8 mouse cellular contexts compared by ENCODE assay signal in genomic region chr12:103425729-103426470, GRCm38 (mm10). TPM values are rescaled to one million over a fixed set of nuclear protein-coding genes. Genes with fewer than 3 reads are reported as not detected.
A peak's percentile ranks its signal among the peaks of the same experiment; 100 is the strongest.
DNase-seq lines count a peak whose midpoint lies in the region; ATAC-seq and TF ChIP-seq lines count a peak whose summit lies in the region.

Ddx24 (minus strand) TSS chr12:103425830.

- peak; percentile 97 for DNase-seq in c-Kit-positive CD71-positive TER-119-positive erythroid progenitor cells, embryonic 14.5 days (ENCODE audit: low spot score)
- peak; percentile 99 for DNase-seq in heart, postnatal 0 days (ENCODE audit: low spot score)
- peak; percentile 98 for DNase-seq in kidney, postnatal 4 days

- H3K4me2 ChIP-seq in forebrain, embryonic 12.5 days = peak within 1 kb of the TSS; percentile 92
- H3K4me2 ChIP-seq in heart, postnatal 0 days (ENCODE audit: low read depth, low read length) = peak within 1 kb of the TSS; percentile 89
- H3K4me2 ChIP-seq in liver, embryonic 16.5 days (ENCODE audit: low read depth, low read length) = peak within 1 kb of the TSS; percentile 95
- peak within 1 kb of the TSS; percentile 97 for H3K4me2 ChIP-seq in neural tube, embryonic 13.5 days

- H3K9me3 ChIP-seq in E14TG2a.4 (ENCODE audit: low read length) = no peaks in the 10 kb centered on the region
- no peaks in the 10 kb centered on the region for H3K9me3 ChIP-seq in forebrain, embryonic 12.5 days
- H3K9me3 ChIP-seq in heart, postnatal 0 days (replicated peaks; ENCODE audit: control insufficient read depth, low read length) = no peaks in the 10 kb centered on the region
- H3K9me3 ChIP-seq in liver, embryonic 16.5 days (replicated peaks; ENCODE audit: control insufficient read depth, low read length) = peaks cover 2% of the 10 kb centered on the region; the same call in 1 of the 2 replicates
- H3K9me3 ChIP-seq in neural tube, embryonic 13.5 days = no peaks in the 10 kb centered on the region

- H3K27ac ChIP-seq in forebrain, embryonic 12.5 days = 0 out of 2 replicates have a peak within 1 kb of the TSS, but pooled peaks have one; percentile 48
- H3K27ac ChIP-seq in heart, postnatal 0 days (ENCODE audit: low read depth) = peak within 1 kb of the TSS; percentile 60
- H3K27ac ChIP-seq in liver, embryonic 16.5 days (ENCODE audit: low read length) = peak within 1 kb of the TSS; percentile 51
- peak within 1 kb of the TSS; percentile 62 for H3K27ac ChIP-seq in neural tube, embryonic 13.5 days (replicated peaks)
- H3K27ac ChIP-seq in testis, adult 2 months (ENCODE audit: control insufficient read depth, insufficient read depth, low read depth, low read length) = peak within 1 kb of the TSS; percentile 91

- TF ChIP-seq POLR2A in testis, adult 2 months (IDR thresholded peaks at IDR 0.05; ENCODE audit: control insufficient read depth, low read depth, low read length) = peak; percentile 93

- peak; percentile 100 for ATAC-seq in forebrain, embryonic 12.5 days (ENCODE audit: low FRiP score)
- ATAC-seq in heart, postnatal 0 days (ENCODE audit: insufficient read depth, low read depth) = peak; percentile 100
- peak; percentile 100 for ATAC-seq in liver, embryonic 16.5 days (ENCODE audit: low read depth)
- ATAC-seq in neural tube, embryonic 13.5 days (ENCODE audit: low read depth) = peak; percentile 100

- WGBS in forebrain, embryonic 12.5 days = 1% methylated on average over 33 of the region's 33 CpGs
- 1% methylated on average over 33 of the region's 33 CpGs for WGBS in heart, postnatal 0 days
- 1% methylated on average over 33 of the region's 33 CpGs for WGBS in liver, embryonic 16.5 days (ENCODE audit: insufficient replicate concordance)
- WGBS in neural tube, embryonic 13.5 days = 1% methylated on average over 33 of the region's 33 CpGs

- H3K9ac ChIP-seq in forebrain, embryonic 12.5 days = peak within 1 kb of the TSS; percentile 85
- H3K9ac ChIP-seq in heart, postnatal 0 days (replicated peaks; ENCODE audit: low read depth, low read length) = peak within 1 kb of the TSS; percentile 94
- peak within 1 kb of the TSS; percentile 91 for H3K9ac ChIP-seq in liver, embryonic 16.5 days (ENCODE audit: low read depth, low read length)
- peak within 1 kb of the TSS; percentile 95 for H3K9ac ChIP-seq in neural tube, embryonic 13.5 days

- peak within 1 kb of the TSS; percentile 96 for H3K4me3 ChIP-seq in E14TG2a.4 (replicated peaks; ENCODE audit: low read length)
- H3K4me3 ChIP-seq in forebrain, embryonic 12.5 days (replicated peaks) = peak within 1 kb of the TSS; percentile 92
- peak within 1 kb of the TSS; percentile 92 for H3K4me3 ChIP-seq in heart, postnatal 0 days (ENCODE audit: low read depth, low read length)
- H3K4me3 ChIP-seq in liver, embryonic 16.5 days (ENCODE audit: low read depth, low read length) = peak within 1 kb of the TSS; percentile 98
- peak within 1 kb of the TSS; percentile 96 for H3K4me3 ChIP-seq in neural tube, embryonic 13.5 days
- H3K4me3 ChIP-seq in testis, adult 2 months (ENCODE audit: control insufficient read depth, low read depth, low read length) = peak within 1 kb of the TSS; percentile 97

- peaks cover 34% of the 10 kb centered on the region for H3K36me3 ChIP-seq in E14TG2a.4 (ENCODE audit: insufficient read depth, low read length)
- peaks cover 14% of the 10 kb centered on the region for H3K36me3 ChIP-seq in forebrain, embryonic 12.5 days (replicated peaks)
- peaks cover 15% of the 10 kb centered on the region for H3K36me3 ChIP-seq in heart, postnatal 0 days (replicated peaks; ENCODE audit: control insufficient read depth, insufficient read depth, low read length)
- peaks cover 8% of the 10 kb centered on the region for H3K36me3 ChIP-seq in liver, embryonic 16.5 days (ENCODE audit: control insufficient read depth, insufficient read depth)
- H3K36me3 ChIP-seq in neural tube, embryonic 13.5 days = peaks cover 12% of the 10 kb centered on the region
- peaks cover 2% of the 10 kb centered on the region; the same call in 1 of the 2 replicates for H3K36me3 ChIP-seq in testis, adult 2 months (ENCODE audit: control insufficient read depth, insufficient read depth, low read length)

- H3K27me3 ChIP-seq in E14TG2a.4 (ENCODE audit: insufficient read depth, low read length) = no peaks in the 10 kb centered on the region
- no peaks in the 10 kb centered on the region for H3K27me3 ChIP-seq in forebrain, embryonic 12.5 days
- H3K27me3 ChIP-seq in heart, postnatal 0 days (ENCODE audit: control insufficient read depth, insufficient read depth, low read length) = no peaks in the 10 kb centered on the region
- no peaks in the 10 kb centered on the region for H3K27me3 ChIP-seq in liver, embryonic 16.5 days (ENCODE audit: control insufficient read depth, insufficient read depth, low read depth, low read length)
- 0 out of 2 replicates have a peak, but pooled peaks cover 3% of the 10 kb centered on the region for H3K27me3 ChIP-seq in neural tube, embryonic 13.5 days
- H3K27me3 ChIP-seq in testis, adult 2 months (ENCODE audit: control insufficient read depth, insufficient read depth, low read length) = no peaks in the 10 kb centered on the region

- H3K4me1 ChIP-seq in E14TG2a.4 (replicated peaks; ENCODE audit: low read depth, low read length) = peaks cover 38% of the 10 kb centered on the region
- H3K4me1 ChIP-seq in forebrain, embryonic 12.5 days = peaks cover 31% of the 10 kb centered on the region
- H3K4me1 ChIP-seq in heart, postnatal 0 days (ENCODE audit: control insufficient read depth, insufficient read depth) = peaks cover 25% of the 10 kb centered on the region
- peaks cover 23% of the 10 kb centered on the region for H3K4me1 ChIP-seq in liver, embryonic 16.5 days (ENCODE audit: control insufficient read depth, low read depth, low read length)
- peaks cover 40% of the 10 kb centered on the region for H3K4me1 ChIP-seq in neural tube, embryonic 13.5 days (replicated peaks)
- H3K4me1 ChIP-seq in testis, adult 2 months (ENCODE audit: control insufficient read depth, insufficient read depth, low read length) = peaks cover 6% of the 10 kb centered on the region

- TF ChIP-seq EP300 in heart, postnatal 0 days (IDR thresholded peaks at IDR 0.05; ENCODE audit: low read depth) = peak; percentile 42; the same call in 1 of the 2 replicates

- peak; percentile 25 for TF ChIP-seq CTCF in E14TG2a.4 (conservative IDR thresholded peaks at IDR 0.05; ENCODE audit: low read length)
- TF ChIP-seq CTCF in heart, postnatal 0 days (IDR thresholded peaks at IDR 0.05; ENCODE audit: low read depth) = peak; percentile 83
- TF ChIP-seq CTCF in testis, adult 2 months (IDR thresholded peaks at IDR 0.05; ENCODE audit: control insufficient read depth, insufficient read depth, insufficient replicate concordance, low read depth, low read length) = peak; percentile 66

RNA-seq across cellular contexts. Expression of gene Ddx24, which starts in this region (rescaled TPM):
- 127 and 134 TPM in 2 replicates for polyA plus RNA-seq in forebrain, embryonic 12.5 days (2016; fragmentation: Nextera tagmentation; extraction: Ambion mirVana)
- 86.1 and 165 TPM in 2 replicates for total RNA-seq in heart, postnatal 0 days (2014; rRNA removed; ENCODE audit: low replicate concordance)
- 80.0 and 95.3 TPM in 2 replicates for polyA plus RNA-seq in heart, postnatal 0 days (2015; fragmentation: Nextera tagmentation; extraction: Ambion mirVana)
- 33.8 and 40.9 TPM in 2 replicates for polyA plus RNA-seq in liver, embryonic 16.5 days (2015; fragmentation: Nextera tagmentation; extraction: Ambion mirVana)
- 167 and 170 TPM in 2 replicates for polyA plus RNA-seq in neural tube, embryonic 13.5 days (2015; fragmentation: Nextera tagmentation; extraction: Ambion mirVana)
- 47.3 and 49.4 TPM in 2 replicates for polyA plus RNA-seq in testis, adult 2 months (2012; rRNA removed)

Comparison
In these comparisons a context has a peak if more than half of its experiments do, and no peak if none do; other contexts are left out.
1. Peak in every context shown above with its lines: DNase-seq, ATAC-seq, H3K4me3 ChIP-seq and H3K27ac ChIP-seq.
2. CTCF ChIP-seq: peak in every context shown above with its lines; median percentile 83 in heart, postnatal 0 days; 66 in testis, adult 2 months; 25 in E14TG2a.4.